Mouse (Mus musculus): ENCODE measurements around the gene Chd3. TPM values are rescaled to one million over a fixed set of nuclear protein-coding genes. Genes with fewer than 3 reads are reported as not detected.

The Chd3 gene
- 10 to 100 TPM; 75.3 to 76.7 TPM for total RNA-seq (2021)

- no peak for DNase-seq
Observed at GRCm38 (mm10) chr11:69369215-69369989, at the start of gene Chd3. Gene Chd3, minus strand, starts transcription at chr11:69369406.

- DNase-seq: peak; percentile 98
Observed at GRCm38 (mm10) chr11:69417449-69418384, 48.5 kb upstream of the Chd3 start.

GRCm38 (mm10) chr11:69416921-69417448 is 47.8 kb upstream of the Chd3 start:
- DNase-seq: no peak

GRCm38 (mm10) chr11:69416509-69416908 is 47.3 kb upstream of the Chd3 start:
- no peak for DNase-seq

GRCm38 (mm10) chr11:69415668-69416451 is 46.7 kb upstream of the Chd3 start:
- peak; percentile 65 for DNase-seq

GRCm38 (mm10) chr11:69415327-69415667 is 46.1 kb upstream of the Chd3 start:
- peak; percentile 80 for DNase-seq

- DNase-seq: no peak
Observed at GRCm38 (mm10) chr11:69414421-69415326, 45.5 kb upstream of the Chd3 start.

- DNase-seq: peak; percentile 26
Observed at GRCm38 (mm10) chr11:69413221-69414181, 44.3 kb upstream of the Chd3 start, which contains the start of gene Kdm6b. Gene Kdm6b, minus strand, starts transcription at chr11:69413675.

GRCm38 (mm10) chr11:69412548-69412947 is 43.3 kb upstream of the Chd3 start:
- DNase-seq: no peak

- peak; percentile 88 for DNase-seq
Observed at GRCm38 (mm10) chr11:69411538-69412203, 42.5 kb upstream of the Chd3 start.

GRCm38 (mm10) chr11:69411073-69411535 is 41.9 kb upstream of the Chd3 start:
- DNase-seq: peak; percentile 98

GRCm38 (mm10) chr11:69410310-69411072 is 41.3 kb upstream of the Chd3 start:
- DNase-seq: peak; percentile 69

- no peak for DNase-seq
Observed at GRCm38 (mm10) chr11:69410045-69410309, 40.8 kb upstream of the Chd3 start.

- peak; percentile 91 for DNase-seq
Observed at GRCm38 (mm10) chr11:69409378-69410044, 40.3 kb upstream of the Chd3 start.

- DNase-seq: peak; percentile 82
Observed at GRCm38 (mm10) chr11:69408541-69409377, 39.6 kb upstream of the Chd3 start.

- DNase-seq: no peak
Observed at GRCm38 (mm10) chr11:69407724-69408004, 38.5 kb upstream of the Chd3 start.
